Mouse (Mus musculus) MEL (cell line): ENCODE measurements around the gene Cmas. TPM values are rescaled to one million over a fixed set of nuclear protein-coding genes. Genes with fewer than 3 reads are reported as not detected.

ENCODE experiments used
- DNase-seq: peaks from one replicate; pipeline ENCODE4 v3.0.0; 2011; ENCODE audit warnings: low read depth, low spot score
- H3K27ac ChIP-seq: 2 replicates; pipeline ENCODE4 v1.5.1; 2012; ENCODE audit warnings: low read depth, mild to moderate bottlenecking, control low read depth, low read length, moderate library complexity; ENCODE audit not compliant: control insufficient read depth
- H3K27me3 ChIP-seq, 2 experiments: fragments of 150-350 bp in 1 of 2; sonication (generic) in 1 of 2; 2 replicates each; pipeline ENCODE4 v1.6.1; 2012; ENCODE audit warnings: low read length in 2 of 2, mild to moderate bottlenecking in 2 of 2, improper control_type of control experiment in 1 of 2, moderate library complexity in 1 of 2; ENCODE audit not compliant: insufficient read depth in 2 of 2, control insufficient read depth in 1 of 2
- H3K36me3 ChIP-seq, 2 experiments: 2 replicates each; pipeline ENCODE4 v1.6.1; 2012 to 2014; ENCODE audit warnings: low read length in 2 of 2, improper control_type of control experiment in 1 of 2, inconsistent platforms in 1 of 2, mild to moderate bottlenecking in 1 of 2; ENCODE audit not compliant: insufficient read depth in 2 of 2, control insufficient read depth in 1 of 2
- H3K4me1 ChIP-seq, 2 experiments: fragments of 150-350 bp in 1 of 2; sonication (generic) in 1 of 2; 2 replicates each; pipeline ENCODE4 v1.6.1; 2012; ENCODE audit warnings: low read length in 2 of 2, improper control_type of control experiment in 1 of 2, mild to moderate bottlenecking in 1 of 2; ENCODE audit not compliant: insufficient read depth in 2 of 2, control insufficient read depth in 1 of 2
- H3K4me3 ChIP-seq, 2 experiments: fragments of 150-350 bp in 1 of 2; sonication (generic) in 1 of 2; 2 replicates each; pipeline ENCODE4 v1.5.1; 2012; ENCODE audit warnings: low read depth in 2 of 2, low read length in 2 of 2, mild to moderate bottlenecking in 2 of 2, moderate library complexity in 2 of 2, control low read depth in 1 of 2, improper control_type of control experiment in 1 of 2; ENCODE audit not compliant: control insufficient read depth in 1 of 2, insufficient read depth in 1 of 2
- H3K79me2 ChIP-seq: 2 replicates; pipeline ENCODE4 v1.6.1; 2012; ENCODE audit warnings: mild to moderate bottlenecking, low read length, moderate library complexity; ENCODE audit not compliant: control insufficient read depth, poor library complexity, insufficient read depth
- H3K9ac ChIP-seq: 2 replicates; pipeline ENCODE4 v1.6.1; 2012; ENCODE audit warnings: low read depth, mild to moderate bottlenecking, control low read depth, low read length, moderate library complexity; ENCODE audit not compliant: control insufficient read depth, poor library complexity, severe bottlenecking
- H3K9me3 ChIP-seq: fragments of 150-350 bp; sonication (generic); replicated peaks from 2 replicates; pipeline ENCODE4 v1.6.1; 2012; ENCODE audit warnings: mild to moderate bottlenecking, low read length, improper control_type of control experiment, moderate library complexity; ENCODE audit not compliant: insufficient read depth
- BHLHE40 ChIP-seq: IDR thresholded peaks from 2 replicates; pipeline ENCODE4 v1.6.1; 2012; ENCODE audit warnings: low read depth, mild to moderate bottlenecking, inconsistent platforms, low read length, improper control_type of control experiment, borderline replicate concordance
- CHD1 ChIP-seq: IDR thresholded peaks from 2 replicates; pipeline ENCODE4 v1.6.1; 2012; ENCODE audit warnings: low read depth, mild to moderate bottlenecking, inconsistent platforms, low read length, improper control_type of control experiment
- CHD2 ChIP-seq: IDR thresholded peaks from 2 replicates; pipeline ENCODE4 v1.6.1; 2011; ENCODE audit warnings: low read length, improper control_type of control experiment
- CTCF ChIP-seq, 3 experiments: IDR thresholded peaks in 2 of 3; conservative IDR thresholded peaks in 1 of 3; 2 replicates each; pipeline ENCODE4 v1.5.1; 2011 to 2012; ENCODE audit warnings: low read length in 3 of 3, low read depth in 2 of 3, mild to moderate bottlenecking in 2 of 3, improper control_type of control experiment in 1 of 3, inconsistent platforms in 1 of 3, mixed read lengths in 1 of 3, moderate library complexity in 1 of 3; ENCODE audit not compliant: control insufficient read depth in 1 of 3, insufficient read depth in 1 of 3, poor library complexity in 1 of 3, severe bottlenecking in 1 of 3
- E2F4 ChIP-seq: IDR thresholded peaks from 2 replicates; pipeline ENCODE4 v1.6.1; 2011; ENCODE audit warnings: low read depth, low read length, improper control_type of control experiment, borderline replicate concordance
- ELF1 ChIP-seq: IDR thresholded peaks from 2 replicates; pipeline ENCODE4 v1.6.1; 2014; ENCODE audit warnings: low read depth, mild to moderate bottlenecking, inconsistent platforms, low read length, improper control_type of control experiment, moderate library complexity
- ETS1 ChIP-seq: IDR thresholded peaks from 2 replicates; pipeline ENCODE4 v1.6.1; 2012; ENCODE audit warnings: low read depth, mild to moderate bottlenecking, inconsistent platforms, low read length, improper control_type of control experiment, moderate library complexity
- GABPA ChIP-seq: IDR thresholded peaks from 2 replicates; pipeline ENCODE4 v1.6.1; 2012; ENCODE audit warnings: low read depth, mild to moderate bottlenecking, inconsistent platforms, low read length, improper control_type of control experiment, moderate library complexity
- HCFC1 ChIP-seq: IDR thresholded peaks from 2 replicates; pipeline ENCODE4 v1.6.1; 2012; ENCODE audit warnings: low read depth, mild to moderate bottlenecking, inconsistent platforms, low read length, improper control_type of control experiment, moderate library complexity
- MEF2A ChIP-seq: IDR thresholded peaks from 2 replicates; pipeline ENCODE4 v1.6.1; 2014; ENCODE audit warnings: low read depth, mild to moderate bottlenecking, inconsistent platforms, low read length, improper control_type of control experiment; ENCODE audit not compliant: poor library complexity, insufficient replicate concordance, severe bottlenecking; ENCODE audit errors: extremely low read depth
- NELFE ChIP-seq: IDR thresholded peaks from 2 replicates; pipeline ENCODE4 v1.6.1; 2011; ENCODE audit warnings: low read depth, low read length, improper control_type of control experiment
- NRF1 ChIP-seq: IDR thresholded peaks from 2 replicates; pipeline ENCODE4 v1.6.1; 2014; ENCODE audit warnings: low read depth, mild to moderate bottlenecking, inconsistent platforms, low read length, improper control_type of control experiment, moderate library complexity; ENCODE audit not compliant: poor library complexity, insufficient read depth, severe bottlenecking
- RAD21 ChIP-seq: IDR thresholded peaks from 2 replicates; pipeline ENCODE4 v1.6.1; 2011; ENCODE audit warnings: mild to moderate bottlenecking, low read depth, low read length, improper control_type of control experiment
- RCOR1 ChIP-seq: IDR thresholded peaks from 2 replicates; pipeline ENCODE4 v1.6.1; 2012; ENCODE audit warnings: low read depth, mild to moderate bottlenecking, inconsistent platforms, low read length, improper control_type of control experiment
- SIN3A ChIP-seq: IDR thresholded peaks from 2 replicates; pipeline ENCODE4 v1.6.1; 2012; ENCODE audit warnings: low read length, improper control_type of control experiment, inconsistent platforms
- SMC3 ChIP-seq: IDR thresholded peaks from 2 replicates; pipeline ENCODE4 v1.6.1; 2011; ENCODE audit warnings: low read depth, low read length, improper control_type of control experiment
- TCF12 ChIP-seq: IDR thresholded peaks from 2 replicates; pipeline ENCODE4 v1.6.1; 2014; ENCODE audit warnings: low read depth, mild to moderate bottlenecking, inconsistent platforms, low read length, improper control_type of control experiment, moderate library complexity
- USF2 ChIP-seq, 2 experiments: IDR thresholded peaks; 2 replicates each; pipeline ENCODE4 v1.6.1; 2011 to 2012; ENCODE audit warnings: improper control_type of control experiment in 2 of 2, low read length in 2 of 2, borderline replicate concordance in 1 of 2, inconsistent platforms in 1 of 2, low read depth in 1 of 2, mild to moderate bottlenecking in 1 of 2; ENCODE audit not compliant: insufficient read depth in 1 of 2
- ZC3H11A ChIP-seq: IDR thresholded peaks from 2 replicates; pipeline ENCODE4 v1.6.1; 2012; ENCODE audit warnings: low read depth, mild to moderate bottlenecking, inconsistent platforms, low read length, improper control_type of control experiment
- ZMIZ1 ChIP-seq: IDR thresholded peaks from 2 replicates; pipeline ENCODE4 v1.6.1; 2012; ENCODE audit warnings: low read depth, mild to moderate bottlenecking, inconsistent platforms, low read length, improper control_type of control experiment, moderate library complexity
- ZNF384 ChIP-seq: IDR thresholded peaks from 2 replicates; pipeline ENCODE4 v1.6.1; 2012; ENCODE audit warnings: low read depth, mild to moderate bottlenecking, inconsistent platforms, low read length, improper control_type of control experiment
- polyA plus RNA-seq, 2 experiments: library from polyadenylated mRNA; stranded (reverse) in 1 of 2; unstranded in 1 of 2; fragments of >175 nt in 1 of 2; fragments of >200 nt in 1 of 2; gene quantifications; 2 replicates each; pipeline versions ENCODE4 v1.2.1 to v1.2.4; 2012; ENCODE audit warnings: low replicate concordance in 2 of 2, low read depth in 1 of 2; ENCODE audit not compliant: insufficient read length in 2 of 2, insufficient read depth in 1 of 2, missing spikeins in 1 of 2
- total RNA-seq: library from RNA; depleted of rRNA; stranded (reverse); fragments of 300-350 nt; gene quantifications from 2 replicates; pipeline ENCODE4 v1.2.3, GENCODE M21; 2012

Cmas gene
- total and polyA plus RNA-seq, 3 experiments, result 29.4 to 55.0 TPM; not detected in 1

DNA sequence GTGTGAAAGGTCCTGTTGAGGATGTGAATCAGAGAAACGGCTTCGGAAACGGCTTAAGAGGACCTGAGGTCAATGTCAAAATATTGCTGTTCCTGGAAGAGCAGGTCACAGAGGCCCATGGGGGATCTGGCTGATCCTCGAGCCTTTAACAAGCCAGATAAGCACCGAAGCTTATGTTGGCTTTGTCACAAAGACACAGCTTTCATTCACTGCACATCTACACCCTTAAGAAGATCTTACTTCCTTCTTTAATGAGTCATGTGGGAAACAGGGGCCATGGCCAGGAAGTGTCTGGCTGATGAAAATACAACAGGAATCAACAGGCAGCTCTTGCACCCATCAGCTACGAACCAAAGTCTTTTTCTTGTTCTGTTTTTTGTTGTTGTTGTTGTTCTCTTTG lies 48.1 kb upstream of the Cmas start:
- Histone ChIP-seq H3K9me3 (no peaks in the 10 kb centered on the region), H3K27ac (no peak overlapping the region), H3K4me1 (0 out of 4 replicates have a peak, but pooled peaks cover 0 to 2% of the 10 kb centered on the region in 2 experiments), H3K4me3 (no peak overlapping the region), H3K9ac (no peak overlapping the region), H3K36me3 (peaks cover 0 to 3% of the 10 kb centered on the region in 2 experiments; a peak in 2 of 4 replicates), H3K27me3 (no peaks in the 10 kb centered on the region; a peak in 1 of 4 replicates)
- DNase-seq, result peak; percentile 36
- TF ChIP-seq GABPA, result no peak
- no peak for TF ChIP-seq TCF12
- no peak for TF ChIP-seq SMC3
- TF ChIP-seq RCOR1, result no peak
- TF ChIP-seq ETS1, result no peak
- TF ChIP-seq SIN3A, result no peak
- no peak for TF ChIP-seq NRF1
- TF ChIP-seq CHD2, result no peak
- no peak for TF ChIP-seq ZNF384
- TF ChIP-seq CTCF (IDR thresholded peaks at IDR 0.05 in 2 of 3, conservative IDR thresholded peaks at IDR 0.05 in 1 of 3; ENCODE audit: control insufficient read depth in 1 of 3, insufficient read depth in 1 of 3, low read depth in 2 of 3, low read length in 3 of 3, poor library complexity in 1 of 3, severe bottlenecking in 1 of 3), result no peak
- TF ChIP-seq, all 39 proteins: peak for 0
- no peaks in the 10 kb centered on the region for H3K79me2 ChIP-seq

DNA sequence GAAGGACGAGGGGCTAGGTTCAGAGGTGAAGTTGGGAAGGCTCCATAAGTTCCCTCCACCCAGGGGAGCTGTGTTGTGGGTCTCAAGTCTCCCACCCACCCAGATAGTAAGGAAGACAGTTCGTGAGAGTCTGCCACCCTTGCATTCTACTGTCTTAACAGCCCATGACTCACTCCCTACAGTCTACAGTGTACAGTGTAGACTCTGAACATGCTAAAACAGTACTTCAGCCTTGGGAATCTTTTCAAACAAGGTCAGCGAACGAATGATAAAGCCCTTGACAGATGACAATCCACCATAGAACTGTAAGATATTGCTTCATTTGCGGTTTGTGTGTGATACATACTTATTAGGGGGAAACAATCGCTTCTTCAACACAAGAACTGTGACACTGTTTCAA lies 45.8 kb upstream of the Cmas start:
- no peak for TF ChIP-seq GABPA
- TF ChIP-seq BHLHE40, result no peak
- TF ChIP-seq SIN3A, result no peak
- TF ChIP-seq CHD2, result no peak
- no peak for TF ChIP-seq ZC3H11A
- no peak for TF ChIP-seq ELF1
- TF ChIP-seq USF2 (IDR thresholded peaks at IDR 0.05; ENCODE audit: borderline replicate concordance in 1 of 2, insufficient read depth in 1 of 2, low read depth in 1 of 2, low read length in 2 of 2), result no peak
- no peak for TF ChIP-seq NELFE
- no peak for TF ChIP-seq E2F4
- TF ChIP-seq ZNF384, result no peak
- TF ChIP-seq SMC3, result no peak
- no peak for TF ChIP-seq MEF2A
- no peak for TF ChIP-seq CHD1
- TF ChIP-seq ZMIZ1, result no peak
- TF ChIP-seq RCOR1, result no peak
- TF ChIP-seq HCFC1, result no peak
- no peak for TF ChIP-seq RAD21
- H3K79me2 ChIP-seq, result no peaks in the 10 kb centered on the region
- H3K9ac ChIP-seq, result no peak overlapping the region
- no peaks in the 10 kb centered on the region; a peak in 1 of 4 replicates for H3K27me3 ChIP-seq
- no peak overlapping the region for H3K27ac ChIP-seq
- 0 out of 4 replicates have a peak overlapping the region, but pooled peaks of 1 of the 2 experiments have one; percentile 6 for H3K4me3 ChIP-seq
- peak; percentile 40 for DNase-seq
- peaks cover 0 to 3% of the 10 kb centered on the region in 2 experiments; a peak in 2 of 4 replicates for H3K36me3 ChIP-seq
- 0 out of 4 replicates have a peak, but pooled peaks cover 0 to 2% of the 10 kb centered on the region in 2 experiments for H3K4me1 ChIP-seq
- H3K9me3 ChIP-seq, result no peaks in the 10 kb centered on the region
